Mouse (Mus musculus) left cerebral cortex, postnatal 25 days (tissue): ENCODE measurements at regions not wholly inside any gene's neighbourhood (a gene's known extent, or its start where the extent isn't known, plus 50 kb on each side); places are given as distances from the start of the nearest gene placed in this dataset.

Source experiments
- DNase-seq, 2 experiments: peaks; one replicate each; pipeline ENCODE4 v3.0.0; 2022; ENCODE audit warnings: low spot score in 2 of 2, mixed read lengths in 1 of 2
- intact Hi-C: fragments of 180-260 bp; cut with DNase I; formaldehyde crosslinking; loops from one replicate; pipeline ENCODE4 v1.15.1; 2025

- intact Hi-C loops, result loop anchor here (2.0 to 10.0 kb wide), 2 partner anchors 489 to 693 kb away; partner anchors contain the start of gene Car10
- peak; percentile 1 to 2 for DNase-seq
Observed at GRCm38 (mm10) chr11:92405818-92406217, 692.0 kb upstream of the Car10 start.

GRCm38 (mm10) chr11:92451372-92451771 lies 646.5 kb upstream of the Car10 start:
- intact Hi-C loops, result no loop called here
- no peak for DNase-seq

- intact Hi-C loops, result no loop called here
- no peak for DNase-seq
Observed at GRCm38 (mm10) chr11:92495291-92495690, 602.5 kb upstream of the Car10 start.
